Mouse (Mus musculus) megakaryocyte-erythroid progenitor cell, adult 5 weeks (primary cell): ENCODE results near the gene Catsper1. TPM values are rescaled to one million over a fixed set of nuclear protein-coding genes. Genes with fewer than 3 reads are reported as not detected.

ENCODE experiments used
- polyA plus RNA-seq: library from polyadenylated mRNA; stranded (reverse); fragments of >175 nt; gene quantifications from 2 replicates; pipeline ENCODE4 v1.2.3, GENCODE M21; 2012

The Catsper1 gene
- polyA plus RNA-seq, result not detected in 2 replicates

GRCm38 (mm10) chr19:5335441-5335840 lies at the start of gene Catsper1:
Catsper1 (plus strand) TSS chr19:5335741.

DNA sequence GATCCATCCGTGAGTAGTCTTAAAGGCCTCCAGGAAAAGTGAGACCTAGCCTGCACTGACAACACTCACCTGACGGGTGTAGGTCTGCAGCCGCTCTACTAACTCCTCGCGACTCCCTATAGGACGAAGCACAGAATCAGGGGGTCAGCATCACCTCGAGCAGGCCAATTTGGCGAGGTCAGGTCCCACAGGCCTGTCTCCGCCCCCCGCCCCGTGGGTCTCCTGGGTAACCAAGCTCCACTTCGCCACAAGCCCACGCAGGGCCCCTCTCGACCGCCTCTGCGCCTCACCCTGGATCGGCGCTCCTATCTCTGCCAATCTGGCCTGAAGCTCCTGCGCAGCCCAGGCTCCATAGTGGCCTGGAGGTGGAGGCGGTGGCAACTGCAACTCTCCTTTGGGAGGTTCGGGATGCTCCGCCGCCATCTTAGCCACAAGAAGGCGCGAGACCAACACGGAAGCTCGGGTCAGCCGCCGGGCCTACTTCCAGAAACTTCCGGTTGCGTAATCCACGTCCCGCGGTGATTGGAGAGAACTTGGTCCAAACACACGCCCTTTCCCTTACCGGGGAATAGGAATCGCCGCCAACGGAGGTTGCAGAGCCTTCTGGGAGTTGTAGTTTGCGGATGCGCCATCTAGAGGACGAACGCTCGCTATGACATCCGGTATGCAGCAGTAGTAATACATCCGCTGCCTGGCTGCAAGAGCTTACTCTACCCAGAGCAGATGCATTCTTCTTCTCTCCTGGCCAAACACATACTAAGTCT lies 40.4 kb upstream of the Catsper1 start, which contains the start of gene Sf3b2:
TSS of gene Sf3b2 (minus strand) at position 484 of the 764 bp plus-strand sequence.

DNA sequence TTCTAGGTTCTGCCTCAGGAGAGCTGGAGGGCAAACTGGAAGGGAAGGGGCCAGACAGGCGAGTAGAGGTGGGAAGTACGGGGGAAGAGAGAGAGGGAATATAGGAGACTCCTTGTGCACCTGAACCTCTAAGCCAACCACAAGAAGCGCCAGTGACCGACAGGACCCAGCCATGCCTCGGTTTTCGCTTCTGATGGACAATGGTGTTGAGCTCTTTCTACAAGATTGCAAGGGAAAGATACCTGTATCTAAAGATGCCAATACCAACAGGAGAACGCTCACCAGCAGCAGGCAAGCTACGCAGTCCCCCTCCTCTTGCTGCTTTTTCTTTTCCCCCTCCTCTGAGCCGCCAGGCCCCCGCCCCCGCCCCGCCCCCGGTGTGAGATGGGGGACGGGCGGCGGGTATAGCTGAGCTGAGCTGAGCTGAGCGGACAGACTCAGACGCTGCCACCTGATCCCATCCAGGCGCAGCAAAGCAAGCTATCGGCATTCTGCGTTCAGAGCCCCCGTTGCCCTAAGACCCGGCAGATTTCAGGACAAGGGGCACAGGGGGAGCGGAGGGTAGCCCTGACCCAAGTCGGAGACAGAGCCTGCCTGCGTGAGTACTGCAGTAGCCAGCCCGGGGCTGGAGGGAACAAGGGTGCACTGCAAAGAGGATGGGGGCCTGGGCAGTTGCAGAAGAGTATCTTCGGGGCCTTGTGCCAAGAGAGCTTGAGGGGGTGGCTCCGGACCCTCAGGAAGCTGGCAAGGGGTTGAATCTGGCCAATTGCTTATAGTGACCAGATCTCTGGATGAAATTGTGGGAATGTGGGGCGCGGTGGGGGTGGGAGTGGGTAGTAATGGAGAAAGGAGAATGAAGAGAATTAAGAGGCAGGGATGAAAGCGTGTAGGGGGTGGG lies 37.4 kb upstream of the Catsper1 start, which contains the start of gene Gal3st3:
TSS of gene Gal3st3 (plus strand) at position 429 of the 898 bp plus-strand sequence.

DNA sequence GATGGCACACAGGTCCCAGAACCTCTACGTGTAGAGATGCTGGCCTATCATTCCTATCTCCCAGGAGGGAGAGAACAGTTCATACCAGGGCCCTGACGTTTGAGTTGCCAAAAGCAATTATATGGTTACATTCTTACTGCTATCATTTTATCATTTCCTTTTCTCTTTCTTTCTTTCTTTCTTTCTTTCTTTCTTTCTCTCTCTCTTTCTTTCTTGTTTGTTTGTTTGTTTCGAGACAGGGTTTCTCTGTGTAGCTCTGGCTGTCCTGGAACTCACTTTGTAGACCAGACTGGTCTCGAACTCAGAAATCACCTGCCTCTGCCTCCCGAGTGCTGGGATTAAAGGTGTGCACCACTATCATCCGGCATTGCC lies 13.9 kb downstream of the Catsper1 start, which contains the start of gene Cst6:
TSS of gene Cst6 (minus strand) at position 73 of the 372 bp plus-strand sequence.

DNA sequence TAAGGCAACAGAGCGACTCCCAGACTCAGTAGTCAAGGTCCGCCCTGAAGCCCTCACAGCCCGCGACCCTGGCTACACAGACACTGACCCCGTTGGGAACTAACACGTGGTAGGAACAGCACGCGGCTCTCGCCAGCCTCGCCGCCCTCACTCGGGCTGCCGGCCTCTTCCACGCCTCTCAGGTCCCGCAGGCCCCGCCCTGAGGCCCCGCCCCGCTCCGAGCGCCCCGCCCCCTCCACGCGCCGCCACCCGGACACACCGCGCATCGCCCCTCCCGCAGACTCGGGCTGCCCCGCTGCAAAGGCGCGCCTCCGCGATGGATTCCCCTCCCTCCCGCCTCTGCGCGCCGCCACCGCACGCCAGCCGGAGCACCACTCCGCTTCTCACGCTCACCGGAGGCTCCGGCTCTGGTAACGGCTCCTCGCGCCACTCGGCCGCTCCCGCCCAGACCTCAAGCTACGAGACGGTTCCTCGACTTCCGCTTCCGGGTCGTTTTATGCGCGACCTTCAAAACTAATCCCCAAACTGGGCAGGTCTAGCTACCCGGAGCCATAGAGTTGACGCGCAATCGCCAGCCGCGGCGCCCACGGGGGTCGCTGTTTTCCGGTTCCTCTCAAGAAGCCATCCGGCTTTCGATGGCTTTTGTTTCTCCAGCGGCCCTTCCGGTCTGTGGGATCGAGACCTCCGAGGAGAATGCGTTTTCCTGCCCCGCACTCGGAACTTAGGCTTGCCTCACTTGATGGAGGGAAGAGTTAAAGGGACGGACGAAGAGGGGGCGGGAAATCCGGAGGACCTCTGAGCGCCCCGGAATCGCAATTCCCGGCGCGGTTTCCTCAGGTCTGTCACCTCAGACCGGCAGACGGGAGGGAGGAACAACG lies 30.9 kb downstream of the Catsper1 start, which contains the start of gene Eif1ad:
TSS of gene Eif1ad (plus strand) at position 567 of the 878 bp plus-strand sequence.

DNA sequence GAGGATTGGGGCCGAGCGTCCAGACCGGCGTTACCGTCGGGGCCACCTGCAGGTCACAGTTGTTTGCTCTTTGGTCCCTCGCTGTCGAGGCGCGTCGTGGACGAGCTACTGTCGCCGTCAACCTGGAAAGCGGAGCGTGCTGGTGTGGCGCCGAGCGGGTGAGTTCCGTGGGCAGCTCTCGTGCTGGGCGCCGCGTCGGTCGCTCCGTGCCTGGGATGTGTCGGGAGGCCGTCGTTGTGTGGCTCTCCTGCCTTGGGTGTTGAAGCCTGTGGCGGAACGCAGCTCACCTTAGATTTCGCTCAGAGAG lies 31.5 kb downstream of the Catsper1 start, which contains the start of gene Banf1:
TSS of gene Banf1 (minus strand) at position 116 of the 307 bp plus-strand sequence.

DNA sequence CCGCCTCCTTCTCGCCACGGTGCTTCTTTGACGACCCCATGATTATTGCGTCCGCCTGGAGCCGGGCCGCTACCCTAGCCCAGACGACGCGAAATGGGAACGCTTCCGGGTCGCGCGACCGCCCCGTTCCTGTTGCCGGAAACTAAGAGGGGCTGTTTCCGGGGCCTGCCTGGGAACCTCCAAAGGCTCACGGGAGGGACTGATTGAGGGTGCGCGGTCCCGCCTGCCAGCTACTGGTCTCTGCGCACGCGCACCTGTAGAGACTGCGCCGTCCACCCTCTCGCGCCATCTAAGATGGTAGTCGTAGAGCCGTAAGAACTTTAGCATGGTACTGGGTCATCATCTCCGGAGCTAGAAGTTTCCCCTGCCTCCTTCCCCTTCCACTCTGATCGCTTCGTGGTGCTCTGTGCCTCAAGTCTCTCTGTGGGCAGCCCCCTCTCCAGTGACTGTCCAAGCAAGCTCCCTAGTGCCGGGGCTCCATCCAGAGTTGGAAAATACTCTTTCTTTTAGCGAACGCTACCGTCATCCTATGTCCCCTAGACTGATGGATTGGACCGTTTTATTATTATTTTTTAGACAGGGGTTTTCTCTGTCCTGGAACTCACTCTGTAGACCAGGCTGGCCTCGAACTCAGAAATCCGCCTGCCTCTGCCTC lies 53.2 kb downstream of the Catsper1 start, which contains the start of gene Sart1:
TSS of gene Sart1 (minus strand) at position 116 of the 655 bp plus-strand sequence.

Other genes with a start within 250 kb of the Catsper1 start
- gene Yif1a, start 247.2 kb upstream of the Catsper1 start, polyA plus RNA-seq, result 17.5 and 18.7 TPM in 2 replicates
- 3.6 and 6.3 TPM in 2 replicates for gene Cnih2, start 237.2 kb upstream of the Catsper1 start, polyA plus RNA-seq
- 262 and 300 TPM in 2 replicates for gene Rab1b, start 228.7 kb upstream of the Catsper1 start, polyA plus RNA-seq
- gene Klc2, start 217.2 kb upstream of the Catsper1 start, polyA plus RNA-seq, result 22.7 and 28.8 TPM in 2 replicates
- gene Pacs1, start 62.6 kb upstream of the Catsper1 start, polyA plus RNA-seq, result 28.6 and 34.9 TPM in 2 replicates
- 327 and 332 TPM in 2 replicates for gene Sf3b2, start 40.3 kb upstream of the Catsper1 start, polyA plus RNA-seq
- gene Gal3st3, start 37.4 kb upstream of the Catsper1 start, polyA plus RNA-seq, result not detected in 2 replicates
- gene Cst6, start 13.8 kb downstream of the Catsper1 start, polyA plus RNA-seq, result 0.10 and 0.16 TPM in 2 replicates
- gene Eif1ad, start 31.0 kb downstream of the Catsper1 start, polyA plus RNA-seq, result 80.0 and 86.0 TPM in 2 replicates
- 239 and 280 TPM in 2 replicates for gene Banf1, start 31.4 kb downstream of the Catsper1 start, polyA plus RNA-seq
- 170 and 280 TPM in 2 replicates for gene Sart1, start 53.0 kb downstream of the Catsper1 start, polyA plus RNA-seq
- gene Tsga10ip, start 66.8 kb downstream of the Catsper1 start, polyA plus RNA-seq, result 0.61 and 1.2 TPM in 2 replicates
- gene Drap1, start 89.2 kb downstream of the Catsper1 start, polyA plus RNA-seq, result 476 and 605 TPM in 2 replicates
- 69.9 and 80.4 TPM in 2 replicates for gene AI837181, start 89.4 kb downstream of the Catsper1 start, polyA plus RNA-seq
- gene Fosl1, start 111.8 kb downstream of the Catsper1 start, polyA plus RNA-seq, result 24.1 and 26.4 TPM in 2 replicates
- gene Ccdc85b, start 122.2 kb downstream of the Catsper1 start, polyA plus RNA-seq, result 11.6 and 13.9 TPM in 2 replicates
- gene Fibp, start 124.9 kb downstream of the Catsper1 start, polyA plus RNA-seq, result 133 and 139 TPM in 2 replicates
- gene Ctsw, start 132.8 kb downstream of the Catsper1 start, polyA plus RNA-seq, result 0.66 and 0.91 TPM in 2 replicates
- 0.29 and 0.65 TPM in 2 replicates for gene Efemp2, start 138.2 kb downstream of the Catsper1 start, polyA plus RNA-seq
- 35.9 and 39.4 TPM in 2 replicates for gene Mus81, start 152.7 kb downstream of the Catsper1 start, polyA plus RNA-seq
- 937 and 1,300 TPM in 2 replicates for gene Cfl1, start 154.7 kb downstream of the Catsper1 start, polyA plus RNA-seq
- 0.09 and 0.13 TPM in 2 replicates for gene 1700020D05Rik, start 168.0 kb downstream of the Catsper1 start, polyA plus RNA-seq
- 1.4 and 1.8 TPM in 2 replicates for gene Snx32, start 174.8 kb downstream of the Catsper1 start, polyA plus RNA-seq
- gene Ovol1, start 224.9 kb downstream of the Catsper1 start, polyA plus RNA-seq, result 0.15 and 0.43 TPM in 2 replicates
- gene Ap5b1, start 232.3 kb downstream of the Catsper1 start, polyA plus RNA-seq, result 13.8 and 24.3 TPM in 2 replicates